Mouse (Mus musculus): ENCODE data around the gene Aldh1a2.

Aldh1a2 gene

GRCm38 (mm10) chr9:71289810-71290209, 74.2 kb downstream of the Aldh1a2 start:
- DNase-seq (ENCODE audit: extremely low spot score, low spot score): no peak

GRCm38 (mm10) chr9:71290730-71291129, 75.1 kb downstream of the Aldh1a2 start:
- no peak for DNase-seq (ENCODE audit: extremely low spot score, low spot score)

GRCm38 (mm10) chr9:71295501-71295900, 79.9 kb downstream of the Aldh1a2 start:
- no peak for DNase-seq (ENCODE audit: extremely low spot score, low spot score)

GRCm38 (mm10) chr9:71303594-71303993, 88.0 kb downstream of the Aldh1a2 start:
- no peak for DNase-seq (ENCODE audit: extremely low spot score, low spot score)

GRCm38 (mm10) chr9:71307106-71307789, 91.7 kb downstream of the Aldh1a2 start:
- no peak for DNase-seq (ENCODE audit: extremely low spot score, low spot score)

- DNase-seq (ENCODE audit: extremely low spot score, low spot score): no peak
Measured at GRCm38 (mm10) chr9:71315960-71316359, 100.4 kb downstream of the Aldh1a2 start.

GRCm38 (mm10) chr9:71317096-71317920, 101.7 kb downstream of the Aldh1a2 start:
- DNase-seq (ENCODE audit: extremely low spot score, low spot score): no peak

GRCm38 (mm10) chr9:71317921-71318241, 102.3 kb downstream of the Aldh1a2 start:
- no peak for DNase-seq (ENCODE audit: extremely low spot score, low spot score)

- no peak for DNase-seq (ENCODE audit: extremely low spot score, low spot score)
Measured at GRCm38 (mm10) chr9:71319776-71320175, 104.2 kb downstream of the Aldh1a2 start.

- no peak for DNase-seq (ENCODE audit: extremely low spot score, low spot score)
Measured at GRCm38 (mm10) chr9:71320246-71321155, 104.9 kb downstream of the Aldh1a2 start.

- DNase-seq (ENCODE audit: extremely low spot score, low spot score): no peak
Measured at GRCm38 (mm10) chr9:71321436-71321835, 105.8 kb downstream of the Aldh1a2 start.

GRCm38 (mm10) chr9:71321871-71322270, 106.3 kb downstream of the Aldh1a2 start:
- DNase-seq (ENCODE audit: extremely low spot score, low spot score): no peak

- no peak for DNase-seq (ENCODE audit: extremely low spot score, low spot score)
Measured at GRCm38 (mm10) chr9:71323303-71323952, 107.8 kb downstream of the Aldh1a2 start.

GRCm38 (mm10) chr9:71324060-71324459, 108.5 kb downstream of the Aldh1a2 start:
- no peak for DNase-seq (ENCODE audit: extremely low spot score, low spot score)

GRCm38 (mm10) chr9:71326261-71326660, 110.7 kb downstream of the Aldh1a2 start:
- no peak for DNase-seq (ENCODE audit: extremely low spot score, low spot score)

GRCm38 (mm10) chr9:71331661-71332060, 116.1 kb downstream of the Aldh1a2 start:
- no peak for DNase-seq (ENCODE audit: extremely low spot score, low spot score)

GRCm38 (mm10) chr9:71336674-71337073, 121.1 kb downstream of the Aldh1a2 start:
- DNase-seq (ENCODE audit: extremely low spot score, low spot score): no peak

GRCm38 (mm10) chr9:71337425-71337824, 121.8 kb downstream of the Aldh1a2 start:
- DNase-seq (ENCODE audit: extremely low spot score, low spot score): no peak

- DNase-seq (ENCODE audit: extremely low spot score, low spot score): no peak
Measured at GRCm38 (mm10) chr9:71340116-71340515, 124.5 kb downstream of the Aldh1a2 start.

All from neural tube, embryonic 10.5 days (tissue).